Mouse (Mus musculus): ENCODE data around the gene Fam118a. TPM values are rescaled to one million over a fixed set of nuclear protein-coding genes. Genes with fewer than 3 reads are reported as not detected.
"Not testable (repeated sequence)": the region's sequence is repeated elsewhere in the genome, so short reads cannot be mapped to it uniquely, and the experiment has no call there.

Gene Fam118a
- polyA plus RNA-seq, 1 experiment, result 24.5 TPM

DNA sequence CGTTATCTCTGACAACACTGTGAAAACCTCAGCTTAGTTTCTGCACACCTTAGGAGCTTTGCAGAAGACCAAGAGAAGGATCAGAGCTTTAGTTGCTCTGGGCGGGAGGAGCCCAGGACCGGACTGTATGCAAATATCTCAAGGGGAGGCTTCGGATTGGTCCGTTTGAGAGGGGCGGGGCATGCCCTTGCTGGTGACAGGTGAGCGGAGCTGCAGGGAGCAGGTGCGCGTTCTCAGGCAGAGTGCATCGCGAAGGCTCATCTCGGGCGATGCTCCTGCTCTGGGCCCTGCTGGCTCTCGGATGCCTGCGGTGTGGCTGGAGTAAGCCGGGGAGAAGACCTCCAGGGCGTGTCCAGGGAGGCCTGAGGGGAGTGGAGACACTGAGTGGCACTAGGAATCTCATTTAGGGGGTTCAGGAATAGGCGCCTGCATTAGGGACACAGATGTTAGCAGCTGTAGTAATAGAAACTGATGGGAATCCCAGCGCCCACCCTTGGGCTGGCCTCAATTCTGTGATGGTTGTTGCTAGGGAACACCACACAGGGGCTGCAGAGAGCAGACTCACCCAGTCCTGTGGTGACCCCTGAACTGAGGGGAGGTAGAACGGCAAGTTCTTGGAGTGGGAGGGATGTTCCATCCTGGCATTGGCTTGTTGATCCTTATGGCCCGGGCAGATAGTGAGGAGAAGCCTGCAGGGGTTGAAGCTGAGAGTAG is 11.6 kb upstream of the Fam118a start, which contains the start of gene Upk3a:
Gene Upk3a (plus strand): TSS at position 191 of the 714 bp plus-strand sequence.
- Histone ChIP-seq H3K79me3 (ENCODE audit: low read depth) (no peaks in the 10 kb centered on the region), H3K36me3 (ENCODE audit: control insufficient read depth, insufficient read depth) (no peaks in the 10 kb centered on the region), H3K27me3 (ENCODE audit: control insufficient read depth, insufficient read depth, insufficient read length) (peaks cover 56% of the 10 kb centered on the region), H3ac (ENCODE audit: control insufficient read depth, insufficient read length, low read depth) (no peak within 1 kb of the TSS), H3K79me2 (ENCODE audit: control insufficient read depth, insufficient read depth) (no peaks in the 10 kb centered on the region), H3K4me3 (ENCODE audit: insufficient read depth, poor library complexity, severe bottlenecking) (no peak within 1 kb of the TSS)
- TF ChIP-seq MAX (IDR thresholded peaks at IDR 0.05) (no peak), MYOG (IDR thresholded peaks at IDR 0.05; ENCODE audit: control insufficient read depth, extremely low read depth, insufficient read length) (no peak), USF1 (IDR thresholded peaks at IDR 0.05; ENCODE audit: low read depth) (no peak), CTCF (IDR thresholded peaks at IDR 0.05; ENCODE audit: control insufficient read depth, insufficient read depth, insufficient read length) (no peak), MYOD1 (IDR thresholded peaks at IDR 0.05; ENCODE audit: control insufficient read depth, insufficient read length, low read depth) (no peak), CEBPB (IDR thresholded peaks at IDR 0.05; ENCODE audit: low read depth) (no peak)

- H3K36me3 ChIP-seq (ENCODE audit: control insufficient read depth, insufficient read depth), result no peaks in the 10 kb centered on the region
- TF ChIP-seq MYOD1 (IDR thresholded peaks at IDR 0.05; ENCODE audit: control insufficient read depth, insufficient read length, low read depth) (no peak), MYOG (IDR thresholded peaks at IDR 0.05; ENCODE audit: control insufficient read depth, extremely low read depth, insufficient read length) (no peak), CEBPB (IDR thresholded peaks at IDR 0.05; ENCODE audit: low read depth) (no peak), FOSL1 (IDR thresholded peaks at IDR 0.05; ENCODE audit: insufficient read depth, low read length, poor library complexity, severe bottlenecking) (no peak), CTCF (IDR thresholded peaks at IDR 0.05; ENCODE audit: control insufficient read depth, insufficient read depth, insufficient read length) (no peak), MAX (IDR thresholded peaks at IDR 0.05) (no peak), USF1 (IDR thresholded peaks at IDR 0.05; ENCODE audit: low read depth) (no peak)
- H3K79me2 ChIP-seq (ENCODE audit: control insufficient read depth, insufficient read depth), result no peaks in the 10 kb centered on the region
- no peaks in the 10 kb centered on the region for H3K79me3 ChIP-seq (ENCODE audit: low read depth)
- H3K27me3 ChIP-seq (ENCODE audit: control insufficient read depth, insufficient read depth, insufficient read length), result peaks cover 46% of the 10 kb centered on the region
- H3K4me3 ChIP-seq (ENCODE audit: insufficient read depth, poor library complexity, severe bottlenecking), result no peak overlapping the region
- no peak overlapping the region for H3ac ChIP-seq (ENCODE audit: control insufficient read depth, insufficient read length, low read depth)
Observed at GRCm38 (mm10) chr15:85022211-85022610, 6.5 kb upstream of the Fam118a start.

GRCm38 (mm10) chr15:85026197-85026596 is 2.6 kb upstream of the Fam118a start:
- no peaks in the 10 kb centered on the region for H3K79me2 ChIP-seq (ENCODE audit: control insufficient read depth, insufficient read depth)
- no peak overlapping the region for H3ac ChIP-seq (ENCODE audit: control insufficient read depth, insufficient read length, low read depth)
- H3K4me3 ChIP-seq (ENCODE audit: insufficient read depth, poor library complexity, severe bottlenecking), result no peak overlapping the region
- H3K79me3 ChIP-seq (ENCODE audit: low read depth), result no peaks in the 10 kb centered on the region
- no peaks in the 10 kb centered on the region for H3K36me3 ChIP-seq (ENCODE audit: control insufficient read depth, insufficient read depth)
- no peak for TF ChIP-seq FOSL1 (IDR thresholded peaks at IDR 0.05; ENCODE audit: insufficient read depth, low read length, poor library complexity, severe bottlenecking)
- peaks cover 18% of the 10 kb centered on the region for H3K27me3 ChIP-seq (ENCODE audit: control insufficient read depth, insufficient read depth, insufficient read length)

- no peaks in the 10 kb centered on the region for H3K79me2 ChIP-seq (ENCODE audit: control insufficient read depth, insufficient read depth)
- TF ChIP-seq MAX (IDR thresholded peaks at IDR 0.05) (no peak), MYOD1 (IDR thresholded peaks at IDR 0.05; ENCODE audit: control insufficient read depth, insufficient read length, low read depth) (no peak), CEBPB (IDR thresholded peaks at IDR 0.05; ENCODE audit: low read depth) (no peak), CTCF (IDR thresholded peaks at IDR 0.05; ENCODE audit: control insufficient read depth, insufficient read depth, insufficient read length) (no peak), USF1 (IDR thresholded peaks at IDR 0.05; ENCODE audit: low read depth) (no peak), FOSL1 (IDR thresholded peaks at IDR 0.05; ENCODE audit: insufficient read depth, low read length, poor library complexity, severe bottlenecking) (no peak), MYOG (IDR thresholded peaks at IDR 0.05; ENCODE audit: control insufficient read depth, extremely low read depth, insufficient read length) (no peak)
- no peaks in the 10 kb centered on the region for H3K36me3 ChIP-seq (ENCODE audit: control insufficient read depth, insufficient read depth)
- no peak overlapping the region for H3K4me3 ChIP-seq (ENCODE audit: insufficient read depth, poor library complexity, severe bottlenecking)
- no peak overlapping the region for H3ac ChIP-seq (ENCODE audit: control insufficient read depth, insufficient read length, low read depth)
- no peaks in the 10 kb centered on the region for H3K79me3 ChIP-seq (ENCODE audit: low read depth)
- H3K27me3 ChIP-seq (ENCODE audit: control insufficient read depth, insufficient read depth, insufficient read length), result peaks cover 10% of the 10 kb centered on the region
Observed at GRCm38 (mm10) chr15:85027740-85028139, 1.0 kb upstream of the Fam118a start.

- H3K79me3 ChIP-seq (ENCODE audit: low read depth); H3K36me3 ChIP-seq (ENCODE audit: control insufficient read depth, insufficient read depth); H3ac ChIP-seq (ENCODE audit: control insufficient read depth, insufficient read length, low read depth); H3K4me3 ChIP-seq (ENCODE audit: insufficient read depth, poor library complexity, severe bottlenecking); H3K27me3 ChIP-seq (ENCODE audit: control insufficient read depth, insufficient read depth, insufficient read length); H3K79me2 ChIP-seq (ENCODE audit: control insufficient read depth, insufficient read depth): not testable (repeated sequence)
Observed at GRCm38 (mm10) chr15:85030643-85031042, 1.9 kb downstream of the Fam118a start.

DNA sequence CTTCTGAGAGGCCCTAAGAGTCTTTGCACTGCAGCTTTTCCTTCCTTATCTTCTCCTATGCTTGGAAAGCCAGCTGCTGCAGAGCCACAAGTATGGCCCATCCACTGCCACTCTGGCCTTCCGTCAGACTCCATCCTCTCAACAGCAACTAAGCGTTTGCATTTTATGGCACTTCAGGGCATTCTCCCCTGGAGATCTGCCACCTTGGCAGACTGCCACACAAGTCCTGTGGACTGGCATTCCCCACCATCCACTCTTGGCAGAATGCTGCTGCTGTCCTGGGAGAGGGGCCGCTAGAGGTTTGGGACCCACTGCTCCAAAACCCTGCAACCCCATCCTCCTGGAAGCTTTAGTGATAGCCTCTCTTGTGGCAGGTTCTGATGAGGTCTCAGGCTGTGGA is 3.1 kb downstream of the Fam118a start:
- no peak overlapping the region for H3K4me3 ChIP-seq (ENCODE audit: insufficient read depth, poor library complexity, severe bottlenecking)
- H3K36me3 ChIP-seq (ENCODE audit: control insufficient read depth, insufficient read depth), result no peaks in the 10 kb centered on the region
- no peaks in the 10 kb centered on the region for H3K79me3 ChIP-seq (ENCODE audit: low read depth)
- H3ac ChIP-seq (ENCODE audit: control insufficient read depth, insufficient read length, low read depth), result no peak overlapping the region
- H3K79me2 ChIP-seq (ENCODE audit: control insufficient read depth, insufficient read depth), result no peaks in the 10 kb centered on the region
- no peaks in the 10 kb centered on the region for H3K27me3 ChIP-seq (ENCODE audit: control insufficient read depth, insufficient read depth, insufficient read length)
- no peak for TF ChIP-seq MYOG (IDR thresholded peaks at IDR 0.05; ENCODE audit: control insufficient read depth, extremely low read depth, insufficient read length)
- no peak for TF ChIP-seq MYOD1 (IDR thresholded peaks at IDR 0.05; ENCODE audit: control insufficient read depth, insufficient read length, low read depth)
- no peak for TF ChIP-seq CEBPB (IDR thresholded peaks at IDR 0.05; ENCODE audit: low read depth)
- TF ChIP-seq CTCF (IDR thresholded peaks at IDR 0.05; ENCODE audit: control insufficient read depth, insufficient read depth, insufficient read length), result no peak
- no peak for TF ChIP-seq FOSL1 (IDR thresholded peaks at IDR 0.05; ENCODE audit: insufficient read depth, low read length, poor library complexity, severe bottlenecking)
- no peak for TF ChIP-seq USF1 (IDR thresholded peaks at IDR 0.05; ENCODE audit: low read depth)
- no peak for TF ChIP-seq MAX (IDR thresholded peaks at IDR 0.05)

GRCm38 (mm10) chr15:85033916-85034315 is 5.2 kb downstream of the Fam118a start:
- H3K4me3 ChIP-seq (ENCODE audit: insufficient read depth, poor library complexity, severe bottlenecking); H3K27me3 ChIP-seq (ENCODE audit: control insufficient read depth, insufficient read depth, insufficient read length); H3K36me3 ChIP-seq (ENCODE audit: control insufficient read depth, insufficient read depth); H3ac ChIP-seq (ENCODE audit: control insufficient read depth, insufficient read length, low read depth): not testable (repeated sequence)
- peaks cover 19% of the 10 kb centered on the region for H3K79me2 ChIP-seq (ENCODE audit: control insufficient read depth, insufficient read depth)
- H3K79me3 ChIP-seq (ENCODE audit: low read depth), result peaks cover 12% of the 10 kb centered on the region
